Mouse (Mus musculus) bone marrow macrophage, adult 2 months (primary cell): ENCODE data around the gene Sec23a.
"Not testable (repeated sequence)": the region's sequence is repeated elsewhere in the genome, so short reads cannot be mapped to it uniquely, and the experiment has no call there.

Source experiments
- CTCF ChIP-seq: IDR thresholded peaks from 2 replicates; pipeline ENCODE4 v1.5.1; 2012; ENCODE audit warnings: low read depth, mild to moderate bottlenecking, low read length, moderate library complexity
- POLR2A ChIP-seq: IDR thresholded peaks from 2 replicates; pipeline ENCODE4 v1.6.1; 2012; ENCODE audit warnings: mild to moderate bottlenecking, low read depth, low read length, borderline replicate concordance

- not testable (repeated sequence) for TF ChIP-seq CTCF, POLR2A
Observed at GRCm38 (mm10) chr12:59058242-59058641, 46.4 kb upstream of the Sec23a start.
